Mouse (Mus musculus): ENCODE measurements around the gene Epha8.

Gene Epha8

DNA sequence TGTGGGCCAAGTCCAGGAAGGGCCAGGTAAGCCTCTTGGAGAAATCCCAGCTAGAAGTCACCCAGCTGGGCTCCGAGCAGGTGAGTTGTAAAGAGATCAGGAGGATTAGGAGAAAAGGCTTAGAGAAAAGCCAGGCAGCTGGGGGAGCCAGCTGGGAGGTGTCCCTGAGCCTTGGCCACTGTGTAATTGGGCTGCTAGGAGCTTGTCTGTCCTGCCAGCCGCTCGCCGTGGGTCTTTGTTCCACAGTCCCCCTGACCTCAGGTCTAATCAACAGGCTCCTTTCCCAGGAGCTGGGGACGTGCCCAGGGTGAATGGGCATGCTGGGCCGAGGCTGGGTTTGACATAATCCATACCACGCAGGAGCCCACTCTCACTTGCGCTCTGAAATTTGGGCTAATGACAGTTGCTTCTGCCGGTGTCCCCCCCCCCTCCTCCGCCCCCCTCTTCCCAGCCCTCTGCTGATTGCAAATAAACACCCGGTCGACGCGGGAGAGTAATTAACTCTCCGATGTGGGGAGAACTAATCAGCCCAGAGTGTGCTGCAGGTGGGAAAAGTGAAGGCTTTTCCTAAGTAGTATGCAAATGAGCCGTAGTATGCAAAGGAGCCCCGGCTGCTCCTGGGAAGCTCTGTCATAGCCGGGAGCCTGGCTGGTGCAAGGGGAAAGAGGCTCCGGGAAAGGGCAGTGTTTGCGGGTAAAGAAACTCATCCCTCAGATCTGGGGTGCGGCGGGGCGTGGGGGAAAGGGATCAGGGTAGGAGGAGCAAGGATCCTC is 51.7 kb downstream of the Epha8 start:
- DNase-seq (ENCODE audit: low spot score in 2 of 2): no peak

DNA sequence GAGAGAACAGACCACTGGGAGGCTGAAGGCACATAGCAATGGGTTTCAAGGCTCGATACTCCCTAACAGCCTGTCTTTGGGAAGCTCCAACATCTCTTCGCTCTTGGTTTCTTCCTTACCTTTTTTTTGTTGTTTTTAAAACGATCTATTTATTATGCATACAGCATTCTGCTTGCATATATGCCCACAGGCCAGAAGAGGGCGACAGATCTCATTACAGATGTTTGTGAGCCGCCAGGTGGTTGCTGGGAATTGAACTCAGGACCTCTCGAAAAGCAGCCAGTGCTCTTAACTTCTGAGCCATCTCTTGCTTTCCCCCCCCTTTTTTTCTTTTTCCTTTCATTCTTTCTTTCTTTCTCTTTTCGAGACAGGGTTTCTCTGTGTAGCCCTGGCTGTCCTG is 57.5 kb downstream of the Epha8 start:
- no peak for DNase-seq (ENCODE audit: low spot score in 2 of 2)

GRCm38 (mm10) chr4:136898637-136899036 is 58.0 kb downstream of the Epha8 start, which contains the start of gene C1qa:
Gene C1qa, minus strand, starts transcription at chr4:136898803.
- DNase-seq (ENCODE audit: low spot score in 2 of 2): peak; percentile 53 to 59

DNA sequence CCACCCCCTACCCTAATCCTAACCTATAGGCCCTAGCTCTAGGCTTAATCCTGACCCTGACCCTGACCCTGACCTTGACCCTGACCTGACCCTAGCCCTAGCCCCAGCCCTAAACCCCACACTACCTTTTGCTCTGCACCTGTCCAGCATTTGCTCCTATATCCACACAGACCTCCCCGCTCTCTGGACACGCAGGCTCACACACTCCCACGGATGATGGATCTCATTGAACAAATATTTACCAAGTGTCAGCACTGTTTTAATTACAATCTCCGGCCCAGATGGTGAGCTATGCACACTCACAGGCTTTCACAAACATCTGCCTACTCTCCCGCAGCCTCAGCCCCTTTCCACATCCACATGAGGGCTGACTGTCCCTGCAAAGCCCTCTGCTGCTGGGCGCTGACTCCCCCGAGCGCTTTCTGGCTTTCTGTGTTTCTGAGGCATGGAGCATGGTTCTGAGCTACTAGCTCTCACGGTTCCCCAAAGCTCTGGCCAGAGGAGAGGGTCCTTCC is 58.5 kb downstream of the Epha8 start:
- DNase-seq (ENCODE audit: low spot score in 2 of 2): no peak

- no peak for DNase-seq (ENCODE audit: low spot score in 2 of 2)
Observed at GRCm38 (mm10) chr4:136896461-136896860, 60.2 kb downstream of the Epha8 start.

DNA sequence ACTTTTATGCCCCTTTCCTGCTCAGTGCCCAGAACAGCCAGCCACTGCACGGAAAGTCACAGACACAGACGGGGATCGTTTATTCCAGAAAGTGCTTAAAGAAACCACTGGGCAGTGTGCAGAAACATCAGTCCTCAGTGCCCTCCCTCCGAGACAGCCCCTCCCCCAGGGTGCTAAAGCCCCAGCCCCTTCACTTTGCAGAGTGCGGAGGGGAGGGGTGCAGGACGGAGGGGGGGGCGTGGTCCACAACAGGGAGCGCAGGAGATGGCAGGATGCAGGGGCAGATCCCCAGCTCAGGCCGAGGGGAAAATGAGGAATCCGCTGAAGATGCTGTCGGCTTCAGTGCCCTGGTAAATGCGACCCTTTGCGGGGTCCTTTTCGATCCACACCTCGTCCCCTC is 60.8 kb downstream of the Epha8 start:
- no peak for DNase-seq (ENCODE audit: low spot score in 2 of 2)

DNA sequence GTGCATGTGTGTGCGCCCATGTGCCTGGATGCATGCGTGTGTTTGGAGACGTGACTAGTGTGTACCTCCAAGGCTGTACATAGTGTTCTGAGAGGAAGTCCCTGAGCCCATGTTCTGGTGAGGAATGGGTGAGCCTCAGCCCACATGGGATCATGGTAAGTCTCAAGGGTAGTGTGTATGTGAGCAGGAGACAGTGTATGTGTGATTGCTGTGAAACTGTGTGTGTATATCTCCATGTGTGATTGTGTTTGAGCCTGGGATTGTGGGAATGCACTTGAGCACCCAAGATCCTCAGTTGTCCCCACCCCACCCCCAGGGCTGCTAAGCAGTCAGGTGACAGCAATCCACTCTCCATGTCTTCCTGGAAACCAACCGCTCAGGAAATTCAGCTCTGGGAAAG is 61.8 kb downstream of the Epha8 start:
- no peak for DNase-seq (ENCODE audit: low spot score in 2 of 2)

DNA sequence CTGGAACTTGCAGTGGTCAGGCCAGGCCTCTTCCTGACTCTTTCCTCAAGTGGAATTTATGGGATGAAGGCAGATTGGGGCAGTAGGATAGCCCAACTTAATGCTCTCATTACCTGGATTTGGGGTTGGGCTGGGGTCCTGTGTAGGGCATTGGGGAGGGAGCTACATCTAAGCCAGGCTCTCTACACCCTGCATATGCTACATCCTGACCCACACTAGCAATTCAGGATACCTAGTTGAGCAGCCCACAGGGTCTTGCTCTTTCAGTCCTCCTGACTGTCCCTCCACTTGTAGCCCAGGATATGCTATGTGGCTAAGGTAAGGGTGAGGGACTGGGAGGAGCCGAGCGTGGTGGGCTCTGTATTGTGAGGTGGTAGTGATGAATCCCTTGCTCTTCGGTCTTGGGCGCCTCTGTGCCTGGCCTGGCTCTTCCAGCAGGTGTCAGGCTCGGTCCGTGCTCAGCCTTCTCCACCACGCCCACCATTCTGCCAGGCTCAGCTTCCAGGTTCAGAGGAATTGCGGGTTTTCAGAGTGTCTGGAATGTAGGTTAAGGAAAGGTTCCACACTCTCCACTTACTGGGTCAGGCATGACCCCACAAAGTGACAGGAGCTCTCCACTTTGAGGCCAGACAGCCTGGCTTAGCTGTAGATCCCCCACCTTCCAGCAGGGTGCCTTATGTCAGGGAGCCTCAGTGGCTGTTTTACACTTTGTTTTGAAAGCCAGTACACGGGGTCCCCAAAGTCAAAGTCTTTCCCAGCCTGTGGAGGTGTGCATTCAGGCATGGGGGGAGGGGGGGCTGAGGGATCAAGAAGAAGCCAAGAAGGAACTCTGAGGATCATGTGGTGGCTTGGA is 62.7 kb downstream of the Epha8 start:
- peak; percentile 75 to 83 for DNase-seq (ENCODE audit: low spot score in 2 of 2)

GRCm38 (mm10) chr4:136892811-136893210 is 63.8 kb downstream of the Epha8 start, which contains the start of gene C1qc:
Gene C1qc, minus strand, starts transcription at chr4:136893065.
- peak; percentile 56 to 57 for DNase-seq (ENCODE audit: low spot score in 2 of 2)

GRCm38 (mm10) chr4:136892371-136892770 is 64.2 kb downstream of the Epha8 start:
- DNase-seq (ENCODE audit: low spot score in 2 of 2): no peak

DNA sequence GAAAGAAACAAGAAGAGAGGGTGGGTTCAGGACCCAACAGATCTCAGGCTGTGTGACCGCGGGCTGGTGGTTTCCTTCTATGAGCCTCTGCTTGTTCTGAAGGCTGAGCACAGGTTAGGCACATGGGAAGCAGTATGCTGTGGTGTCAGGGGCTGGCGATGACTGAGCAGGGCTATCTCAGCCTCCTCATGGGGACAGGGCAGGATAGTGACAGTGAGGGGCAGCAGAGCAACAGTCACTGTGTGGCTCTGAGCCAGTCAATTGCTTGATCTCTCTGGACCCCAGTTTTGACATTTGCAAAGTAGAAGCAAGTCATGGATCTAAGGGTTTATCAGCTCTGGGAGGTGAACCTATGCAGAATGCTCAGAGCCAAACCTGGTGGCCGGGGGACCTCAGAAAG is 65.5 kb downstream of the Epha8 start:
- DNase-seq (ENCODE audit: low spot score in 2 of 2): no peak

DNA sequence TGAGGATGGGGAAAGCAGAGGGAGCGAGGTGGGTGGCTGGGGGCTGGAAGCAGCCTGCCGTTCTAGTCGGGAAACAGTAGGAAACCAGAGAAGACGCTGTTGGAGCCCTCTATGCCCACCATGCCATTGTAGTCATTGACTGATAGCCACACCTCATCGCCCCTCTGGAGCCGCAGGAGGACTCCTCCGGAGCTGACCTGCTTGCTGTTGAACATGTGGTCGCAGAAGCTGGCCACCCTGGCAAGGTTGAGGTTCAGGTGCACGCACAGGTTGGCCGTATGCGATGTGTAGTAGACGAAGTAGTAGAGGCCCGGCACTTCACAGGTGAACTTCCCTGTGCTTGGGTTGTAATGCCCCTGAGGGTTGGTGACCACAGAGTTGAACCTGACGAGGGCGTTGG is 66.6 kb downstream of the Epha8 start:
- no peak for DNase-seq (ENCODE audit: low spot score in 2 of 2)

DNA sequence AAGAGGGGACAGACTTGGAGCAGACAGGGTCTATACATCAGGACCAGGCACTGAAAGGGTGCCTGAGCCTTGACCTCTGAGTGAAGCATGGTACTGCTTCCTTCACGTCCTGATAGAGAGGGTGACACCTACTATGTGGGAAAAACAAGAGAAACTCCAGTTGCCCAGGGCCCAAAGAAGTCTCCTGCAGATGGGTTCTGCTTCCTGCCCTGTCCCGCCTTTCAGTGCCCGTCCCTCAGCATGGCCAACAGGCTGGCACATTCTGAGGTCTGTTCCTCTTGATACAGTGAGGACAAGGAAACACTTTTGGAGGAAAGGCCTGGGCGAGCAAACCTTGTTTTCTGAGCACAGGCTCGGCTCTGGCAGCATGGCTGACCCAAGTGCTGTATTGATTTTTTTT is 68.9 kb downstream of the Epha8 start:
- no peak for DNase-seq (ENCODE audit: low spot score in 2 of 2)

DNA sequence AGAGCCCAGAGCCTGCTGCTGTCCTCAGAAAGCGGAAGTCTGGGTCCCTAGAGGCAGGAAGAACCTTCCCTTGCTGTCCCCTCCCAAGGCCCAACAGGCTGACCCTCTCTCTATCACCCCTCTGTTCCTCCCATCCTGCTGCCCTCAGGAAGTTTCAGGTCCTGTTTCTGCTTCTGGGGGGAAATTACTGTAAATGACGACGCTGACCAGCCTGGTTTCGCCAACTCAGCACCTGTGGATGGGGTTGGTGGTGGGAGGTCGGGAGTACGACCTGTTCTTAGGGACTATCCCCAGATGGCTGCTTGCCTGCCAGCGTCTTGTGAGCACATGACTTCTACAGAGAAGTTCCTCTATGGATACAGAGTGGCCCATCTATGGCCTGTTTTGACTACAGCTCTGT is 70.5 kb downstream of the Epha8 start, which contains the start of gene C1qb:
Gene C1qb (minus strand): TSS at position 87 of the 400 bp plus-strand sequence.
- DNase-seq (ENCODE audit: low spot score in 2 of 2): peak; percentile 65 to 66
